Mouse (Mus musculus): ENCODE data around the gene Cnpy3. TPM values are rescaled to one million over a fixed set of nuclear protein-coding genes. Genes with fewer than 3 reads are reported as not detected.
A peak's percentile ranks its signal among the peaks of the same experiment; 100 is the strongest.
"Not testable (repeated sequence)": the region's sequence is repeated elsewhere in the genome, so short reads cannot be mapped to it uniquely, and the experiment has no call there.

The Cnpy3 gene
- polyA plus RNA-seq, 1 experiment from 2014 or later, result 25.9 TPM

GRCm38 (mm10) chr17:46776087-46776486 is 24.1 kb upstream of the Cnpy3 start:
- Histone ChIP-seq H3K4me3 (replicated peaks) (no peak overlapping the region), H3K9me3 (replicated peaks) (no peaks in the 10 kb centered on the region), H3K27me3 (no peaks in the 10 kb centered on the region), H3K9ac (no peak overlapping the region), H3K4me1 (replicated peaks) (peaks cover 36% of the 10 kb centered on the region), H3K4me2 (no peak overlapping the region), H3K27ac (replicated peaks) (no peak overlapping the region), H3K36me3 (replicated peaks) (peaks cover 71% of the 10 kb centered on the region)
- WGBS (ENCODE audit: insufficient replicate concordance), result 90% methylated on average over 3 of the region's 3 CpGs
- no peak for ATAC-seq (ENCODE audit: insufficient read depth)

GRCm38 (mm10) chr17:46775070-46775469 is 23.1 kb upstream of the Cnpy3 start:
- no peak overlapping the region for H3K9ac ChIP-seq

GRCm38 (mm10) chr17:46774131-46774472 is 22.1 kb upstream of the Cnpy3 start:
- H3K4me1 ChIP-seq (replicated peaks), result peaks cover 25% of the 10 kb centered on the region
- peak overlapping the region; percentile 75 for H3K4me3 ChIP-seq (replicated peaks)
- H3K4me2 ChIP-seq, result peak overlapping the region; percentile 87
- WGBS (ENCODE audit: insufficient replicate concordance), result 50% methylated on average over 2 of the region's 2 CpGs
- peaks cover 52% of the 10 kb centered on the region for H3K36me3 ChIP-seq (replicated peaks)
- peak overlapping the region; percentile 81; the same call in 1 of the 2 replicates for H3K27ac ChIP-seq (replicated peaks)
- no peak for ATAC-seq (ENCODE audit: insufficient read depth)
- H3K9ac ChIP-seq, result 0 out of 2 replicates have a peak overlapping the region, but pooled peaks have one; percentile 71
- H3K27me3 ChIP-seq, result no peaks in the 10 kb centered on the region
- H3K9me3 ChIP-seq (replicated peaks), result no peaks in the 10 kb centered on the region

More at GRCm38 (mm10) chr17:46775070-46775469, 23.1 kb upstream of the Cnpy3 start:
- ATAC-seq (ENCODE audit: insufficient read depth), result no peak
- Histone ChIP-seq H3K4me2 (no peak overlapping the region), H3K4me1 (replicated peaks) (peaks cover 29% of the 10 kb centered on the region), H3K27ac (replicated peaks) (no peak overlapping the region), H3K27me3 (no peaks in the 10 kb centered on the region), H3K4me3 (replicated peaks) (no peak overlapping the region), H3K36me3 (replicated peaks) (peaks cover 62% of the 10 kb centered on the region), H3K9me3 (replicated peaks) (no peaks in the 10 kb centered on the region)
- 89% methylated on average over 9 of the region's 9 CpGs for WGBS (ENCODE audit: insufficient replicate concordance)

- H3K4me1 ChIP-seq (replicated peaks), result peaks cover 25% of the 10 kb centered on the region
- H3K9ac ChIP-seq, result peak overlapping the region; percentile 71
- H3K27me3 ChIP-seq, result no peaks in the 10 kb centered on the region
- peak overlapping the region; percentile 87 for H3K4me2 ChIP-seq
- peaks cover 46% of the 10 kb centered on the region for H3K36me3 ChIP-seq (replicated peaks)
- H3K27ac ChIP-seq (replicated peaks), result peak overlapping the region; percentile 81
- H3K4me3 ChIP-seq (replicated peaks), result peak overlapping the region; percentile 75
- H3K9me3 ChIP-seq (replicated peaks), result no peaks in the 10 kb centered on the region
- ATAC-seq (ENCODE audit: insufficient read depth), result peak; percentile 11; the same call in 1 of the 2 replicates
- 7% methylated on average over 19 of the region's 20 CpGs for WGBS (ENCODE audit: insufficient replicate concordance)
Measured at GRCm38 (mm10) chr17:46773278-46774130, 21.5 kb upstream of the Cnpy3 start.

GRCm38 (mm10) chr17:46772404-46773277 is 20.6 kb upstream of the Cnpy3 start, which contains the start of gene 2310039H08Rik:
Gene 2310039H08Rik, plus strand, starts transcription at chr17:46772635.
- ATAC-seq (ENCODE audit: insufficient read depth), result peak; percentile 79
- peak within 1 kb of the TSS; percentile 87 for H3K4me2 ChIP-seq
- H3K9me3 ChIP-seq (replicated peaks), result no peaks in the 10 kb centered on the region
- H3K9ac ChIP-seq, result peak within 1 kb of the TSS; percentile 71
- peaks cover 28% of the 10 kb centered on the region for H3K4me1 ChIP-seq (replicated peaks)
- peak within 1 kb of the TSS; percentile 81 for H3K27ac ChIP-seq (replicated peaks)
- peaks cover 38% of the 10 kb centered on the region for H3K36me3 ChIP-seq (replicated peaks)
- WGBS (ENCODE audit: insufficient replicate concordance), result under 1% methylated on average over 50 of the region's 50 CpGs
- H3K4me3 ChIP-seq (replicated peaks), result peak within 1 kb of the TSS; percentile 75
- H3K27me3 ChIP-seq, result no peaks in the 10 kb centered on the region

GRCm38 (mm10) chr17:46772038-46772403 is 20.0 kb upstream of the Cnpy3 start:
- H3K4me1 ChIP-seq (replicated peaks), result peaks cover 28% of the 10 kb centered on the region
- peak overlapping the region; percentile 71 for H3K9ac ChIP-seq
- H3K4me3 ChIP-seq (replicated peaks), result peak overlapping the region; percentile 75
- H3K36me3 ChIP-seq (replicated peaks), result peaks cover 32% of the 10 kb centered on the region
- no peak for ATAC-seq (ENCODE audit: insufficient read depth)
- H3K27ac ChIP-seq (replicated peaks), result peak overlapping the region; percentile 81
- H3K9me3 ChIP-seq (replicated peaks), result no peaks in the 10 kb centered on the region
- H3K4me2 ChIP-seq, result peak overlapping the region; percentile 87
- H3K27me3 ChIP-seq, result no peaks in the 10 kb centered on the region
- 7% methylated on average over 5 of the region's 5 CpGs for WGBS (ENCODE audit: insufficient replicate concordance)

- peaks cover 28% of the 10 kb centered on the region for H3K4me1 ChIP-seq (replicated peaks)
- peak overlapping the region; percentile 87 for H3K4me2 ChIP-seq
- H3K4me3 ChIP-seq (replicated peaks), result peak overlapping the region; percentile 75
- 64% methylated on average over 17 of the region's 17 CpGs for WGBS (ENCODE audit: insufficient replicate concordance)
- peaks cover 27% of the 10 kb centered on the region for H3K36me3 ChIP-seq (replicated peaks)
- H3K9ac ChIP-seq, result 0 out of 2 replicates have a peak overlapping the region, but pooled peaks have one; percentile 71
- H3K27ac ChIP-seq (replicated peaks), result no peak overlapping the region
- no peaks in the 10 kb centered on the region for H3K27me3 ChIP-seq
- H3K9me3 ChIP-seq (replicated peaks), result no peaks in the 10 kb centered on the region
- ATAC-seq (ENCODE audit: insufficient read depth), result no peak
Measured at GRCm38 (mm10) chr17:46771616-46772015, 19.6 kb upstream of the Cnpy3 start.

- Histone ChIP-seq H3K9me3 (replicated peaks) (no peaks in the 10 kb centered on the region), H3K27me3 (no peaks in the 10 kb centered on the region), H3K27ac (replicated peaks) (no peak overlapping the region), H3K9ac (no peak overlapping the region), H3K36me3 (replicated peaks) (peaks cover 22% of the 10 kb centered on the region), H3K4me2 (no peak overlapping the region), H3K4me3 (replicated peaks) (no peak overlapping the region), H3K4me1 (replicated peaks) (peaks cover 28% of the 10 kb centered on the region)
- no peak for ATAC-seq (ENCODE audit: insufficient read depth)
- WGBS (ENCODE audit: insufficient replicate concordance), result 70% methylated on average over 4 of the region's 4 CpGs
Measured at GRCm38 (mm10) chr17:46771025-46771424, 19.0 kb upstream of the Cnpy3 start.

GRCm38 (mm10) chr17:46770546-46770945 is 18.5 kb upstream of the Cnpy3 start:
- Histone ChIP-seq H3K27me3 (no peaks in the 10 kb centered on the region), H3K4me2 (no peak overlapping the region), H3K9ac (no peak overlapping the region), H3K27ac (replicated peaks) (no peak overlapping the region), H3K4me1 (replicated peaks) (peaks cover 28% of the 10 kb centered on the region), H3K4me3 (replicated peaks) (no peak overlapping the region), H3K9me3 (replicated peaks) (no peaks in the 10 kb centered on the region), H3K36me3 (replicated peaks) (peaks cover 17% of the 10 kb centered on the region)
- ATAC-seq (ENCODE audit: insufficient read depth), result no peak
- 81% methylated on average over 11 of the region's 11 CpGs for WGBS (ENCODE audit: insufficient replicate concordance)

- Histone ChIP-seq H3K9ac (no peak overlapping the region), H3K4me3 (replicated peaks) (no peak overlapping the region), H3K4me1 (replicated peaks) (peaks cover 14% of the 10 kb centered on the region), H3K4me2 (no peak overlapping the region), H3K9me3 (replicated peaks) (no peaks in the 10 kb centered on the region), H3K27ac (replicated peaks) (no peak overlapping the region), H3K27me3 (no peaks in the 10 kb centered on the region), H3K36me3 (replicated peaks) (no peaks in the 10 kb centered on the region)
- WGBS (ENCODE audit: insufficient replicate concordance), result 41% methylated on average over 8 of the region's 8 CpGs
- ATAC-seq (ENCODE audit: insufficient read depth), result no peak
Measured at GRCm38 (mm10) chr17:46767868-46768267, 15.9 kb upstream of the Cnpy3 start.

GRCm38 (mm10) chr17:46764916-46765315 is 12.9 kb upstream of the Cnpy3 start:
- H3K4me2 ChIP-seq; H3K27ac ChIP-seq (replicated peaks); H3K4me1 ChIP-seq (replicated peaks); H3K9me3 ChIP-seq (replicated peaks); H3K36me3 ChIP-seq (replicated peaks); H3K27me3 ChIP-seq; ATAC-seq (ENCODE audit: insufficient read depth); H3K4me3 ChIP-seq (replicated peaks); H3K9ac ChIP-seq: not testable (repeated sequence)
- 66% methylated on average over 9 of the region's 9 CpGs for WGBS (ENCODE audit: insufficient replicate concordance)
